Mouse (Mus musculus) hindlimb bud, embryonic 11.5 days (tissue): ENCODE results near the gene Immp2l.

Source experiments
- DNase-seq: peaks from one replicate; pipeline ENCODE4 v3.0.0-alpha.2; 2012; ENCODE audit warnings: low read depth, low spot score; ENCODE audit errors: extremely low spot score

Gene Immp2l

DNA sequence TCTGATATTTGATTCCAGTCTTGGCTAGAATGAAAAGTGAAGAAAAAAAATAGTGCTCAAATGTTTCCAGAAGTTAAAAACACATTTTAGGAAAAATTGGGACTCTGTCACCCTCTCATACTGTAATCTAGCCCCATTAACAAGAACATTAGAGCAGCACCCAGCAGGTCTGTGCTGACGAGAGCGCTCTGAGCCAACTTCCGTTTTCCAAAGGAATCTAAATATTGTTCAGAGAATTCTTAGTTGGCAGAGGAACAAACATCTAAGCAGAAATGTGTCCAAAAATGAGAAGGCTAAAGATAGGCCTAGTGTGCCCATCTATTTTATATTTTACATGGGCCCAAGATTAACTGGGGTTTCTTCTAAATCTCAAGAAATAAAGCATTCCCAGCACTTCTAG lies 486.7 kb downstream of the Immp2l start:
- no peak for DNase-seq

- no peak for DNase-seq
Measured at GRCm38 (mm10) chr12:41518897-41519296, 495.0 kb downstream of the Immp2l start.

DNA sequence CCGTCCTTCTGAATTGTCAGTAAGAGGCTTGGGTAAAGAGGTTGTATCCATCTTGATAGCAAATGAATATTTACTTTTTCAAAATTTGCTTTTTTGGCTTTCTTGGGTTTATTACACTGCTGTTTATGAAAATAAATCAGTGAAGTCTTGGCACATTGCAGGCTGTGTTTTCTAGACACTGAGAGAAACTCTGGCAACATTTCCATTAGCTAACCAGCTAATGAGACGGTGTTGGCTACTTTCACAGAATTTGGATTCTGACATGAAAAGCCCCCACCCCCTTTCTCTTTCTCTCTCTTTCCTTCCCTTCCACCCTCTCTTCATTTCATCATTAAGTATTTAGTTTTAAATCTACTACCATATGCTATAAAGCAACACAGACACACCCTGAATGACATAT lies 496.4 kb downstream of the Immp2l start:
- no peak for DNase-seq

- DNase-seq = no peak
Measured at GRCm38 (mm10) chr12:41521671-41522070, 497.8 kb downstream of the Immp2l start.

- DNase-seq = no peak
Measured at GRCm38 (mm10) chr12:41526688-41527087, 502.8 kb downstream of the Immp2l start.

GRCm38 (mm10) chr12:41528410-41528809 lies 504.5 kb downstream of the Immp2l start:
- DNase-seq = no peak

DNA sequence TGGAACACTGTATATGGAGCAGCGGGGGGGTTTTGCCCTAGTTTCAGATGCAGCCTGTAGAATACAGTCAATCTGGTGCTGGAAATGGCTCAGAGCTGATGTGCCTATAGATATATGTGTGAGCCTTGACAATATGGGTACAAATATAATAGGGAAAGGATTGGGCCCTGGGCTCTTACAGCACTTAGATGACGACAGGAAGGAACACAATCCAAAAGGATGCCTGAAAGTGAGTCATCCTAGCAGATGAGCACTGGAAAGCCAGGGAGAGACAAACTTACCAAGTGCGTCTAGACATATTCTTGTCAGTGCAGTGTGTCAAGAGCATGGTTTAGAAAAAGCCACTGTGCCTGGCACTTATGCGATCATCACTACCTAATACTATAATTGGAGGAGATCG lies 516.1 kb downstream of the Immp2l start:
- DNase-seq = no peak

DNA sequence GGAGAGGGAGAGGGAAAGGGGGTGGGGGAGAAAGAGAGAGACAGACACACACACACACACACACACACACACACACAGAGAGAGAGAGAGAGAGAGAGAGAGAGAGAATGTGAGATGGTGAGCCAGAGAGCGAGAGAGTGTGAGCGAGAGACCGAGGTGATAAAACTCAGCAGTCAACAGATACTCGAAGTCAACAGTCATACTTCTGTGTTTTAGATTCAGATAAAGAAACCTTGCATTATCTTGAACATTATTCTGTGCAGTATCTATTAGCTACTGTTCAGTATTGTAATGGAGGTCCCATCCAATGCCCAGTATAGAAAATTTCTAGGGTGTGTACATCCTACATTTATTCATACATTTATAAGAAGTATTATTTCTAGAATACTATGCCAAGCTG lies 527.7 kb downstream of the Immp2l start:
- no peak for DNase-seq

DNA sequence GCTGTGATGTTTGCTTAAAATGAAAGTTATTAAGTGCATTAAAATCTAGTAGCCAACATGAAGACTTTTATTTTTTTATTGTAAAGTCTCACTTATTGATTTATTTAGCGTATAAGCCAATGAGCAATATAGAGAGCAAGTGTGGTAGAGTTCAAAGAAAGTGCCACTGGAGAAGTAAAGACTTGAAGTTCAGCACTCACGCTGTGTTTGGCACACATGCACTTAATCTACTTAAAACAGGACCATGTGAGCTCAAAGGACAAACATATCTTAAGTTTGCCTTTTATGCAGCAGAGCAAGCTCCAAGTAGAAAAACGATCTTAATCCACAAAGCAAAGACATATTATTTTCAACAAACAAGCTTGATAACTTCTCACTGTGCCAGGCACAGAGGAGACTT lies 533.9 kb downstream of the Immp2l start:
- no peak for DNase-seq

GRCm38 (mm10) chr12:41558956-41559735 lies 535.3 kb downstream of the Immp2l start:
- DNase-seq = no peak

DNA sequence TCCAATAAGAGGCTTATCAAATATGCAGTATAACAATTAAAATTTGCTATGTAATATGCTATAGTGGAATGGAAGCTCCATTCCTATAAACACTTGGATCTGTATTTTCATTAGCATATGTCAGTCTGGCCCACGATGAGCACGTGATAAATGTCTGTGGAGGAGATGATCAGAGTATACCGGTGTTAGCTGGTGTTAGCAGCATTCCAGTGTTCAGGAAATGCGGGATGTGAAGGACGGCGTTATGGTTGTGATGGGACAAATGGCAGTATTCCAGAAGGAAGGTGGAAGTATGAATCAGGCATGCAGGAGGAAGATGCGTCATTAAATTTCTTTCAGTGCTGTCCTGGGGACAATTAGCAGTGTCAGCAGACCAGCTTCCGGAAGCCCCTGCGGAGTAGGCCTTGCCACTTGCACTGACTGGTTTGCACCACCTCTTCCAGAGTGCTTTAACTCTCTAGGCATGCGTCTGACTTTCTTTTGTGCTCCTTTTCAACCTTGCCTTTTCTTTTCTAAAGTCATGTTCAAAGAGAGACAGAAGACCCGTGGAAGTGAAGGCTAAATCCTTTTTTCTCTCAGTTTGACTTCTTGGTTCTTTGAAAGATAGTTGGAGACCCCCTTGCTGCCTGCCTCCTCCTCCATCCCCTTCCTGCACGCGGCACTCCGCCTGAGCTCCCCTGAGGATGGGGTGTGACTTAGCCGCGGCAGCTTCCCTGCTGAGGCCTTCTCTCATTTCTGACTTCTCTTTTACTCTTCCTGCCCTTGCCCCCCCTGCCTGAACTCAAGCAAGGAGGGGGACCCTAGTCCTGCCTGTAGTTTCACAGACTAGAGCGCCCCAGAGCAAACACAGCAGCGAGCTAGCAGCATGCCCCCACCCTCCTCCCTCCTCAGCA lies 541.9 kb downstream of the Immp2l start:
- DNase-seq = no peak

GRCm38 (mm10) chr12:41566433-41566794 lies 542.5 kb downstream of the Immp2l start:
- DNase-seq = no peak

DNA sequence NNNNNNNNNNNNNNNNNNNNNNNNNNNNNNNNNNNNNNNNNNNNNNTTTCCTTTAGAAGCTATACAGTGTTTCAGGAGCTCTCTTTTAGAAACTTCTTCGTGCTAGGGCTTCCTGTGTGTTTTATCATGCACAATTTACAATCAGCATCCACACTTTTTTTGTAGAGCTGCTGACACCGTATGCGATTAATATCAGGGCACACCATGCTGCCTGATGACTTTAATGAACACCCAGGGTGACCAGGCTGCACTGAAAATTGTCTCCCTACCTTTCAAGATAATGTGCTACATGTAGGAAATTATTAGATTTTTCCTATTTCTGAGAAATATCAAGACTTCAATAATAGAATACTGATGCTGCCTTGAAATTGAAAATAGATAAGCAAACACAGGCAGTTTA lies 549.9 kb downstream of the Immp2l start:
- no peak for DNase-seq

DNA sequence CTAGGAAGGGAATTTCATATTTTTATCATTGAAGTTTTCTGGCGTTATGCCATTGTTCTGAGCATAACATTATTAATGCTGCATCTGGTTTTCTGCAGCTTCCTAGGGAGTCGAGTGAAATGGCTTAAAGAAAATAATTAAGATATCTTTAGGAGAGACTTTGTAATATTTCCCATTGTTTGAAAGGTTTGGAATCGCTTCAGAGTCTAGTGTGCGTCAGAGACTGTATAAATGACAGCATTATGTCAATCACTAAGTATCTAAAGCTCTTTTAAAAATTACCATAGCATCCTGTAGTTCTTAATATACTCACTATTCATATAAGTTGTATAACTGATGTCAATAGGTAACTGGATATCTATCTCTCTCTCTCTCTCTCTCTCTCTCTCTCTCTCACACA lies 551.3 kb downstream of the Immp2l start:
- no peak for DNase-seq

- no peak for DNase-seq
Measured at GRCm38 (mm10) chr12:41593401-41593800, 569.5 kb downstream of the Immp2l start.

GRCm38 (mm10) chr12:41594037-41594436 lies 570.1 kb downstream of the Immp2l start:
- no peak for DNase-seq

DNA sequence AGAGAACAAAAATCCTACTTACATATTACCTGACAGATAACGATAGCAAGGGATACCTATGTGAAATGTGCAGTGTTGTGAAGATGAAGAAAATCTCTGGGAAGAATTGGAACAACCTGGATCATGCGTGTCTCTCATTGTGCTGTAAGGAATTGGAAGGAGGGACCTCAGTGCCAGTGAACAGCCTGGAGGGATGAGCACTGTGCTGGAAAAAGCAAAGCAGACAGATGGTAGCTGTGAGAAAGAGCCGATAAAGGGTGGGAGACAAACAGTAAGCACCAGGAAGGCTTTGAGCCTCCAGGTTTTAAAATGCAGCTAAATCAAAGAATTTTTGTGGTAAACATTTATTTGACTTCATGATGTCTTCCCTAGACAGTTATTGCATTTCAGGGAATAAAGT lies 591.4 kb downstream of the Immp2l start:
- no peak for DNase-seq

- no peak for DNase-seq
Measured at GRCm38 (mm10) chr12:41621341-41621740, 597.5 kb downstream of the Immp2l start.

DNA sequence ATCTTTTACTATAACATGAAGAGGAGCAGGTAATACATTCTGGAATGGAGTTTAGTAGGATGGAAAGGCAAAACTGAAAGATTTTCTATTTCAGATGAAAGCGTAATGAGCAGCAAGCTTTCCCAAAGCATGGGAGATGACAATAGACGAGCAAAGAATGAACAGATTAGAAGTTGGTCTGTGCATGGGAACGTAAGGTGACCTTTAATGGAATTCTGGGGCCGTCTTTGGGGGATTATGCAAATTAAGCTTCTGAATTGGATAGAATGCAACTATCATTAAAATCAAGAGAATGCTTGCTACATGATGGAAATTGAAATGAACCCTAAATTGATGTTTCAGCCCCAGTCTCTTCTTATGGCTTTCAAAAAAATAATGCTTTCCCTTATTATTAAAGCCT lies 619.4 kb downstream of the Immp2l start:
- no peak for DNase-seq

- DNase-seq = no peak
Measured at GRCm38 (mm10) chr12:41644802-41645551, 621.1 kb downstream of the Immp2l start.

- no peak for DNase-seq
Measured at GRCm38 (mm10) chr12:41646956-41647575, 623.2 kb downstream of the Immp2l start.
